Mouse (Mus musculus) CH12.LX (cell line): ENCODE results near the gene Ccdc15.
"Not testable (repeated sequence)": the region's sequence is repeated elsewhere in the genome, so short reads cannot be mapped to it uniquely, and the experiment has no call there.

Source experiments
- CHD1 ChIP-seq: IDR thresholded peaks from 2 replicates; pipeline ENCODE4 v1.6.1; 2012; ENCODE audit warnings: low read depth, low read length, improper control_type of control experiment, inconsistent platforms
- CTCF ChIP-seq, 2 experiments: IDR thresholded peaks in 1 of 2; conservative IDR thresholded peaks in 1 of 2; 2 replicates each; pipeline ENCODE4 v1.5.1; 2011 to 2012; ENCODE audit warnings: low read depth in 2 of 2, low read length in 2 of 2, improper control_type of control experiment in 1 of 2, inconsistent platforms in 1 of 2, mild to moderate bottlenecking in 1 of 2, moderate library complexity in 1 of 2
- EP300 ChIP-seq: IDR thresholded peaks from 2 replicates; pipeline ENCODE4 v1.6.1; 2011; ENCODE audit warnings: low read length, improper control_type of control experiment
- MAFK ChIP-seq: IDR thresholded peaks from 2 replicates; pipeline ENCODE4 v1.6.1; 2011; ENCODE audit warnings: low read length, improper control_type of control experiment; ENCODE audit not compliant: insufficient replicate concordance
- MAZ ChIP-seq: IDR thresholded peaks from 2 replicates; pipeline ENCODE4 v1.6.1; 2012; ENCODE audit warnings: low read depth, mild to moderate bottlenecking, inconsistent platforms, low read length, improper control_type of control experiment, moderate library complexity
- POLR2A ChIP-seq: IDR thresholded peaks from 2 replicates; pipeline ENCODE4 v1.6.1; 2011; ENCODE audit warnings: low read depth, mild to moderate bottlenecking, improper control_type of control experiment, low read length
- TBP ChIP-seq: conservative IDR thresholded peaks from 2 replicates; pipeline ENCODE4 v1.6.1; 2011; ENCODE audit warnings: low read depth, low read length, improper control_type of control experiment
- ZMIZ1 ChIP-seq: IDR thresholded peaks from 2 replicates; pipeline ENCODE4 v1.6.1; 2012; ENCODE audit warnings: low read depth, mild to moderate bottlenecking, inconsistent platforms, low read length, improper control_type of control experiment

- not testable (repeated sequence) for TF ChIP-seq CTCF (conservative IDR thresholded peaks at IDR 0.05 in 1 of 2, IDR thresholded peaks at IDR 0.05 in 1 of 2; ENCODE audit: low read depth in 2 of 2, low read length in 2 of 2); TBP; POLR2A; CHD1; ZMIZ1; MAFK; EP300; MAZ
These were observed 47.7 kb downstream of the Ccdc15 start for GRCm38 (mm10) chr9:37300501-37300900.
